Mouse (Mus musculus): Measurements from ENCODE around the gene Ablim2.

GRCm38 (mm10) chr5:35710481-35710880, 47.2 kb upstream of the Ablim2 start:
- TF ChIP-seq POLR2A (IDR thresholded peaks at IDR 0.05; ENCODE audit: low read depth, low read length): no peak
- TF ChIP-seq CTCF (conservative IDR thresholded peaks at IDR 0.05; ENCODE audit: insufficient read depth, insufficient read length, low read depth, low read length): no peak
